Mouse (Mus musculus) thymus, postnatal 25 days (tissue): ENCODE data around the gene Smg6.

ENCODE experiments used
- DNase-seq: peaks from one replicate; pipeline ENCODE4 v3.0.0; 2022

The Smg6 gene

GRCm38 (mm10) chr11:74929111-74929510, 3.5 kb downstream of the Smg6 start:
- DNase-seq: no peak

- no peak for DNase-seq
These were observed 4.8 kb downstream of the Smg6 start for GRCm38 (mm10) chr11:74930391-74930790.

GRCm38 (mm10) chr11:74946348-74946747, 20.7 kb downstream of the Smg6 start:
- DNase-seq: no peak

GRCm38 (mm10) chr11:74954901-74955300, 29.3 kb downstream of the Smg6 start:
- DNase-seq: peak; percentile 4

- no peak for DNase-seq
These were observed 30.4 kb downstream of the Smg6 start for GRCm38 (mm10) chr11:74956006-74956405.

GRCm38 (mm10) chr11:74957600-74957999, 32.0 kb downstream of the Smg6 start:
- no peak for DNase-seq

- DNase-seq: no peak
These were observed 33.9 kb downstream of the Smg6 start for GRCm38 (mm10) chr11:74959501-74959900.

GRCm38 (mm10) chr11:74960031-74960551, 34.5 kb downstream of the Smg6 start:
- DNase-seq: peak; percentile 23

- no peak for DNase-seq
These were observed 36.3 kb downstream of the Smg6 start for GRCm38 (mm10) chr11:74961953-74962352.

GRCm38 (mm10) chr11:74962846-74963407, 37.3 kb downstream of the Smg6 start:
- no peak for DNase-seq

GRCm38 (mm10) chr11:74965516-74965915, 39.9 kb downstream of the Smg6 start:
- DNase-seq: no peak

GRCm38 (mm10) chr11:74973290-74974157, 47.9 kb downstream of the Smg6 start:
- DNase-seq: no peak

GRCm38 (mm10) chr11:74974615-74975014, 49.0 kb downstream of the Smg6 start:
- no peak for DNase-seq

GRCm38 (mm10) chr11:74976835-74977687, 51.4 kb downstream of the Smg6 start:
- DNase-seq: no peak

- peak; percentile 80 for DNase-seq
These were observed 55.8 kb downstream of the Smg6 start for GRCm38 (mm10) chr11:74981464-74981863.

- no peak for DNase-seq
These were observed 56.6 kb downstream of the Smg6 start for GRCm38 (mm10) chr11:74982241-74982640.

GRCm38 (mm10) chr11:74988162-74988561, 62.5 kb downstream of the Smg6 start:
- DNase-seq: no peak

GRCm38 (mm10) chr11:74989047-74989446, 63.4 kb downstream of the Smg6 start:
- no peak for DNase-seq

- DNase-seq: no peak
These were observed 64.9 kb downstream of the Smg6 start for GRCm38 (mm10) chr11:74990501-74990900.

- no peak for DNase-seq
These were observed 65.7 kb downstream of the Smg6 start for GRCm38 (mm10) chr11:74991290-74991689.

- DNase-seq: no peak
These were observed 66.9 kb downstream of the Smg6 start for GRCm38 (mm10) chr11:74992427-74992987.

GRCm38 (mm10) chr11:74994141-74994540, 68.5 kb downstream of the Smg6 start:
- no peak for DNase-seq

GRCm38 (mm10) chr11:74994856-74995255, 69.2 kb downstream of the Smg6 start:
- DNase-seq: no peak
